Mouse (Mus musculus): ENCODE data around the gene Slc25a21.
"Not testable (repeated sequence)": the region's sequence is repeated elsewhere in the genome, so short reads cannot be mapped to it uniquely, and the experiment has no call there.

Gene Slc25a21

DNA sequence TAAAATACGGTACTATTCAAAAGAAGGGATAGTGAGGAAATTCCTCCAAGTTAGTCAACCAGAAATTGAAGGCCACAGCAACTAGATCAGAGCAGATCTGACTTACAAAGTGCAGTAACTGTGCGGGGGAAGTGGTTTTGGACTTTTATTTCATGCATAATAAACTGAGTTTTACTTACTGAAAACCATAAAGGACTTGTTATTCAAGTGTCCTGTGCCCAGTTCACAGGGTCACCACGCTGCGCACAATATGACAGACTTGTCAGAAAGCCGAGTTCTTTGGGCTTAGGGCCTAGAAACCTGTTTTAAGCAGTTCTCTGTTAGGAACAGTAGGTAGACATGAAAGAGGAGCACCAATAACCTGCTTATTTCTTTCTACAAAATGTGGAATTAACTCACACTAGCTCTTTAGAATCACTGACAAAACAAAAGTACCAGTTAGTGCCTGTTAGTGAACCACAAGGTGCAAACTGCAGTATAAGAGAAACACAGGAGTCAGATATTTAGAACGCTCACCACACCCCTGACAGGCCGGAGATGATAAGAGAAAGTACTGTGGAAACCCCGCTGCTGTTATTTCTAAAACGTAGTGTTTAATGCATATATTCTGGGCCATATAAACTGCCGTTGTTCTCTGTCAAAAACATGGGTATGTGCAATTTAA lies at the start of gene Slc25a21:
TSS of gene Slc25a21 (minus strand) at position 110 of the 664 bp plus-strand sequence.
- DNase-seq, result no peak

DNA sequence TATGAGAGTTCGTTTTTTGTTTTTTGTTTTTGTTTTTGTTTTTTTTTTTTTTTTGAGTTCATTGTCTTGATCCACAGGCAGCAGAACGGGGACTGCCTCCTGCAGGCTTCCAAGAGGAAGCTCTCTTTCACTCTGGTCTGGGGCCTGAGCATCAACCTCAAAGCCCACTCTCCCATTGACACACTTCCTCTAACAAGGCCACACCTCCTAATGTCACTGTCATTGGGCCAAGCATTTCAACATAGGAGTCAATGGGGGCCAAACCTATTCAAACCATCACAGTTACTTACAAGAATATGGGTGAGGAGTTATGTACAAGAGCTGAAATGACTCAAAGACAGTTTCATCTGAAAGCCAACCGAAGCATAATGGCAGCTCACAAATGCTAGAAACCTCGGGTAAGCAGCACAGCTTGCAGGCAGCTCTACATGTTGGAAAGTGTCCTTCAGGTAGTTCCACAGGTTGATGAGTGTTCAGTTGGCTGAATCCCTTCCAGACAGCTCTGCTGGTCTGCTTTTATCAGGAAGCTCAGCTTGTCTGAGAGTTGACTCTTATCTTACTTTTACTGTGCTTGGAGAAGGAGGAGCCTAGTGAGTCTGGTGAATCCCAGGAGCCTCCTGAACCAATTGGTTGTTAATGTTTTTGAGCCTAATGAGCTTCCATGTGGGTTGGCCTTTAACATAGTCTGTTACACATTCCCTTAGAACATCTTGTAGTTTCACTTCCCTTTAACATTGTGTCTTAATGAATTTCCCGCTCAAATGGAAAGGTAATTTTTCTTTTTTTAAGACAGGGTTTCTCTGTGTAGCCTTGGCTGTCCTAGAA lies 46.6 kb upstream of the Slc25a21 start:
- DNase-seq, result peak in 1 of 2 experiments; percentile 14

DNA sequence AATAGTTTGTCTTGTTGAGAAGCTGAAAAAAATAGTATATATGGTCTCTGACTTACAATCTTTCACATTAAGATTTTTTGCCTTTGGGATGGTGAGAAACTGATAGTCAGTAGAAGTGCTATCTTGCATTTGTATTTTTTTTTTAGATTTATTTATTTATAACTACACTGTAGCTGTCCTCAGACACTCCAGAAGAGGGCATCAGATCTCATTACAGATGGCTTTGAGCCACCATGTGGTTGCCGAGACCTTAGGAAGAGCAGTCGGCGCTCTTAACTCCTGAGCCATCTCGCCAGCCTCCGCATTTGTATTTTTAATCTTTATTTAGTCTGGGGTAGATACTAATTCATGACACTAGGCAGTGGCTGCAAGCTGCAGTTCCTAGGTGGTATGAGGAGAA lies 36.1 kb upstream of the Slc25a21 start:
- DNase-seq, result no peak

DNA sequence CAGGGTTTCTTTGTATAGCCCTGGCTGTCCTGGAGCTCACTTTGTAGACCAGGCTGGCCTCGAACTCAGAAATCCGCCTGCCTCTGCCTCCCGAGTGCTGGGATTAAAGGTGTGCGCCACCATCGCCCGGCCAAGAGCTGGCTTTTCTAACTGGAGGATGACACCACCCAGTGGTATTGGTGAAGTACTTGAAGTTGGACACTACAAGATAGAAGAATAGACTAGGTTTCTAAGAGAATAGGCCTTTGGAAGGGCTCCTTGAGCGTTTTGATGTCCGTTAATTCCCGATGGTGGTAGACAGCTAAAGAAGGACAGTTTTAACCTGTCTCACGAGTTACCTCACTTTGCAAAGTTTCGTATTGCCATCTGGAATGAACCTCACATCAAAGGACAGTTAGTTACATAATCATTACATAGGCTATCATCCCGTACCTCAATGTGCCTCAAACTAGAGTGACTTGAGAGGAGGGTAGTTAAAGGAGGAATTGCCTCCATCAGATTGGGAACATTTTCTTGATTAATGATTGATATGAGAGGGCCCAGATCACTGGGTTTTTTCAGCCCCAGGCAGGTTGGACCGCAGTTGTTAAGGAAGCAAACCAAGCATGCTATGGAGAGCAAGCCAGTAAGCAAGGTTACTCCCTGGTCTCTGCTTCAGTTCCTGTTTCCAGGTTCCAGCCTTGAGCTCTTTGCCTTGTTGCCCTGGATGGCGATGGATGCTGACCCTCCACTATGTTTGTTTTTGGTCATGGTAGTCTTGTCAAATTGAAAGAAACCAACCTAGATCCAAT lies 34.0 kb upstream of the Slc25a21 start:
- peak in 1 of 2 experiments; percentile 32 for DNase-seq

DNA sequence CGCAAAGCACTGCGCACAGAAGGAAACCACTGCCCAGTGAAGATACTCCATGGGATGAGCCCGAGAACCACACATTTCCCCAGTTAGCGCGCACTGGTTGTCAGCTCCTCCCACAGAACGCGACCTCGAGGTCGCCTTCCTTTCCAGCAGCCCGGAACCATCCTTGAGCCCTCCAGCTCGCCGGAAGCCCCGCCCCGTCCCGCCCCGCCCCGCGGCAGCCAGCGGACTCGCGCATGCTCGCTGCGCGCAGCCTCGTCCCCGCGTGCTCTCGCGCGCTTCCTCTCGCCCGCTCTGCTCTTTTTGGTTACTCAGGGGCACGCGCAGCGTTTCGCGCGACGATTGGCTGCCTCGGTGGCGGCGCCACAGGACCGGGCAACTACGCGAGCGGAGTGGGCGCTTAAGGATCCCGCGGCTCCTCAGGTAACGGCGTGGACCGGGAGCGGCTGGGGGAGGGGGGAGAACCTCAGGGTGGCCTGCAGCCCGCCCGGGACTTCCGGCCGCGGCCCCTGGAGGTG lies 33.0 kb upstream of the Slc25a21 start, which contains the start of the genes Prps1l3 and Mipol1:
TSS of gene Prps1l3 (plus strand) at position 221 of the 515 bp plus-strand sequence.
TSS of gene Mipol1 (plus strand) at position 236 of the 515 bp plus-strand sequence.
- DNase-seq, result peak; percentile 90 to 93

DNA sequence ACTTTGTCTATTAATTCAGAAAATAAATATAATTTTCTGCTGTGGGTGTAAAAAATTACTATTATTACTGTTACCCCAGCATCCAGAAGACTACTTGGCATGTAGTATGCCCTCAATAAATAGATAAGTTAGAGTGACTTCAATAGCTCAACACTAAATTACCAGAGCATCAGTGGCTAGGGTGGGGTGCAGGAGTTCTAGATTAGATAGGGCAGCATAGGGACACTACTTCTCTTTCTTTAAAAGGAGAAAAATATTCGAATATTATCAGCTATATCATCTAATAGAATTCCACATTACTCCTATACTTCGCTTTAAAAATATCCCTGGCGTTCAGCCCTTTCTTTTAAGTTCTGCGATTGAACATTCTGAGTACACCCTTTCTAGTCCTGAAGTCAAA lies 32.4 kb upstream of the Slc25a21 start:
- no peak for DNase-seq

DNA sequence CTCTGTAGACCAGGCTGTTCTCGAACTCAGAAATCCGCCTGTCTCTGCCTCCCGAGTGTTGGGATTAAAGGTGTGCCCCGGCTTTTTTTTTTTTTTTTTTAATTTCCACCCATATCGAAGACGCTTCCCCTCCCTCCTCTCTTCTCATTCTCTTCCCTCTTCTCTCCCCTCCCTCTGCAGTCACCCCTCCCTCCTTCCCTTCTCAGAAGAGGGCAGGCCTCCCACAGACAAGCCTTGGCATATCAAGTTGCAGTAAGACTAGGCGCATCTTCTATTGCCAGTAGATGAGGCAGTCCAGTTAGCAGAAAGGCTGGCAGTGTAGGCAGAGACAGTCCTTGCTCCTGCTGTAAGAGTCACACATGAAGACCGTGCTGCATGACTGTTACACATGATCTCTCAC lies 30.5 kb upstream of the Slc25a21 start:
- DNase-seq, result no peak

DNA sequence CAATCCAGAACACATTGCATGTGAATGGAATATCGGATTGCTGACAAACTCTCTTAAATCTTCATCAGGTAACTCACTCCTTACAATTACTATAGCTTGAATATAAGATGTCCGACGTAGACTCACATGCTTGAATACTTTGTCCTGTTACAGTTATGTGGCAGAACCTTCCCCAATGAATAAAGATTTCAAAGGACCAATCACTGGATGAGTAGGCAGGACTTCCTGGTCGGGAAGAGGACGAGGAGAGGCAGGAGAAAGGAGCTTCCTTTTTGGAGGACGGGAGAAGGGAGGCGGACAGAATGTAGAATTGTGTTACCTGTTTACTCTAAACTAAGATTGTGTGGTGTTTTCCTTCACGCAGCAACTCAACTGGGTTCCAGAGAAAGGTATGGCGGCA lies 29.1 kb upstream of the Slc25a21 start:
- DNase-seq, result no peak

DNA sequence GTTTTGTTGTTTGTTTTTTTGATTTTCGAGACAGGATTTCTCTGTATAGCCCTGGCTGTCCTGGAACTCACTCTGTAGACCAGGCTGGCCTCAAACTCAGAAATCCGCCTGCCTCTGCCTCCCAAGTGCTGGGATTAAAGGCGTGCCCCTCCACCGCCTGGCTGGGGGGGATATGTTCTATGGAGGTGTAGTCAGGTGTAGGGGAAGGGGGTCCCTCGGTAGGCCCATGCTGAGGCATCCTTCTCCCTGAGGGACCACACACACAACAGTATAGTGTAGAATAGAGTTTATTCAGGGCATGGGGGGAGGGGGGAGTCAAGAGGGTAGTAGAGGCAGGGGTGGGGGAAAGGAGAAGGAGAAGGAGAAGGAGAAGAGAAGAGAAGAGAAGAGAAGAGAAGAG lies 15.2 kb upstream of the Slc25a21 start:
- not testable (repeated sequence) for DNase-seq

DNA sequence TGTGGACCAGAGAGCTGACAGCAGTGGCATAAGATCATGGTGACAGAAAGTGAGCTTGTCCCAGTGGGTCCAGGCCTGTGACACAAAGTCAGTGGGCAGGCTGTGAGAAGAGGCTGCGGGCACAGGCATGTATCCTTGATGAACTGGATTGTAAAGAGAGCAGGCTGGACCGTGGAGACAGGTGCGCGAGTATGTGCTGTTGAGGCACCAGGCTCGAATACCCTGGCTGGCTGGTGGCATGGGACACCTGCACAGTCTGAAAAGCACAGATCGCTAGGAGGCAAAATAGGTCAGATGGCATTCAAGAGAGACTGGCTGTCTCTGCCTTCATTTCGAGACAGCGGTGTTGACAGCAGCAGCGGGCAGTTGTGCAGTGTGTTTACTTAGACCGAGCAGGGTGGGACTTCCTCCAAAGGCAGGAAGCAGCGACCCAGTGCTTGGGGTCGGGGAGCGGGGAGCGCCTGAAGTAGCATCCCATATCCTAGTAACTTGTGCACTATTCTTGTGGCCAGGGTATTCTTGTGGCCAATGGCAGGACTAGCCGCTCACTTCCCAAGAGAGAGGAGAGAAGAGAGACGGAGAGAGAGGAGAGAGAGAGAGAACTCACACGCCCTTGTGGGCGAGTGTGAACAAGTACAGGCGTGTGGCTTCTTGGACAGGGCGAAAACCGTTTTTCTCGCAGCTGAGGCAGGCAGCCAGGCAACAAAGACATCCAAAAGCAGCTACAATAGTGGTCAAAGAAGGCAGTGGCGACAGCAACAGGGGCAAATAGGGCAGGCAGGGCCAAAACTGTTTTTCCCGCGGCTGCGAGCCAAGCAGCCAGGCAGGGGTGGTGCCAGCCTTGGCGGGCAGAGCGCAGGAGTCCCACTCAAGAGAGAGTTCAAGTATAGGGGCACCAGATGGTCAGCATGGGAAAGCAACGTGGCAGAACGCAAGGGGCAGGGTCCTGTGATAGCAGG lies 14.4 kb upstream of the Slc25a21 start:
- DNase-seq, result peak; percentile 42 to 54

DNA sequence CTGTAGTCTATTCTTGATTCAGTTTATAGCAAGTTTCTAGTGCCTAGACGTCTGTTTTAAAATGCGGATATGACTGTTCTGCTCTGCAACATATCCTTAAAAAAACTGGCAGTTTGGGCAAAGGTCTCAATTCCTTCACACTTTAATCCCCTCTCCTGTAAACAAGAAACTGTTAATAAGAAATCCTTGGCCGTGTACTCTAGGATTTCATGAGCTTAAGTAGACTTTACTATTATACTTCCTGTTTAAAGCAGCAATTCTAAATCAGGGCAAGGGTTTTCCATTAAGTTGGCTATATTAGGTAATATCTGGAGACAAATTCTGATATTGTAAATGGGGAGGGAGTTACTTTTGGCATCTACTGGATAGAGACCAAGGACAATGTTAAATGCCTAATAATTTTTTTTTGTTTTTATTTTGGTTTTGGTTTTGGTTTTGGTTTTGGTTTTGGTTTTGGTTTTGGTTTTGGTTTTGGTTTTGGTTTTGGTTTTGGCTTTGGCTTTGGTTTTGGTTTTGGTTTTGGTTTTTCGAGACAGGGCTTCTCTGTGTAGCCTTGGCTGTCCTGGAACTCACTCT lies 7.1 kb upstream of the Slc25a21 start:
- DNase-seq, result no peak

DNA sequence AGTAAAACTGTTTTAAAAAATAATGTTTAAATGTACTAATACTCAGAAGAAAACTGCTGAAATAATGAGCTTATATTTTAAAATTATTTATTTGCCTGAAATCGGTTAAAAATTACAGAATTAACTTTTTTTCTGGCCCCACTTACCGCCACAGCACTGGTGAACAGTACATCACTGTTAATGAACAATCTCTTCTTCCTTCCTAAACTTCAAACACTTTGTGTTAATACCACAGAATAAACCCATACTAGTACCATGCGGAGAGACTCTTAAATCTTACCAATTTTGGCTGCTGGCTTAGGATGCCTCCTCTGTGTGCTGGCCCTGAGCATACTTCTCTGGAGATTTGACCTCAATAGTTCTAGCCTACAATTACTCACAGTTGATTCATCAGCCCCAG lies 4.6 kb upstream of the Slc25a21 start:
- no peak for DNase-seq

DNA sequence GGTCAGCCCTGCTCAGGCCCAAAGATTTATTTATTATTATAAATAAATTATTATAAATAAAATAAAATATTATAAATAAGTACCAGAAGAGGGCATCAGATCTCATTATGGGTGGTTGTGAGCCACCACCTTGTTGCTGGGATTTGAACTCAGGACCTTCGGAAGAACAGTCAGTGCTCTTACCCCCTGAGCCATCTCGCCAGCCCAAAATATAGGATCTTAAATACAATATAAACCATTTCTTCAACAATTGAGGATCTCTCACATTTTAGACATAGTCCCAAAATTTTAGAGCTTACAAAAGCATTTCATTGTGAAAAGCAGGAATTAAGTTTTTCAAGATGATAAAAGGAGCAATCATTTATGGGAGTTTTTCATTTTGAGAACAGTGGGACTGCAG lies 2.2 kb upstream of the Slc25a21 start:
- DNase-seq, result no peak

DNA sequence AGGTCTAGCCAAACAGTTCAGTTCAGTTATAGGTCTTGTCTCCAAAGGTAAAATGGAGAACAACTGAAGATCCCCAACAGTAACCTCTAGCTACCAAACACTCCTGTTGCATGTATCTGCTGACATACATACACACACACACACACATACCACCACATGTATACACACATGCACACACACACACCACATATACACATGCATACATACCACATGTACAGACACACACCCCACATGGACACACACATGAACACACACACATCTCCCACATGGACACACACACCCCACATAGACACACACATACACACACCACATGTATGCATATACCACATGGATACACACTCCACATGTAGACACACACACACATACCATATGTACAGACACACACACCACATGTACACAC lies 997 bp upstream of the Slc25a21 start:
- DNase-seq, result no peak

DNA sequence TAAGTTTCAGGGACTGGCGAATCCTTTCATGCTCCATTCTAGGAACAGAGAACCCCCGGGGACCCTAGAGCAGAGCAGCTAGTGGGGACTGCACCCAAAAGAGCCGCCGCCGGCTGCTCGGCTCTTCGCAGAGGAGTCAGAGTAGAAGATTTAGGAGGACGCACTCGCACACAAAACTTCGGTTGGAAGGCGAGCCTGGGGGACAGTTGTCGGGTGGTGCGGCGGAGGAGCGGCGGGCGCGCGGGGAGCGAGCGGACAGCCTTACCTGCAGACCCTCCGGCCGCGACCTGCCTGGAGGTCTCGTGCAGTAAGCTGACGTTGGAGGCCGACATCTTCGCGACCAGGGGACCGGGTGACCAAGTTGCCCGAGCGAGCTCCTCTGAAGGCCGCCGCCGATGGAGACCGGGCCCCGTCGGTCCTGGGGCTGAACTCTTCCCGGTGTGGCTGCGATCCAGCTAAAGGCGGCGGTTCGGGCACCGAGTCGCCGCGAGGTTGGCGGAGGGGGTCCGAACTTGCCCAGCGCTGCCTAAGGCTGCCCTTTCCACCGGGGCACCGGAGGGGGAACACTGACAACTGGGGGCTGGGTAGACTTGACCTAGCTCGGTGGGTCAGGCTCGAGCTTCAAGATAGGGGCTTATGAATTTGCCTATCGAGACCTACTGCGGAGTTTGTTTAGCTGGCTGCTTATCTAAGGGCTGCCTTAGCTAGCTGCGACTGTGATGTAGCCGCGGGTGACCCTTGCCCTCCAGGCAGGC lies 487 bp downstream of the Slc25a21 start:
- peak; percentile 5 to 7 for DNase-seq

DNA sequence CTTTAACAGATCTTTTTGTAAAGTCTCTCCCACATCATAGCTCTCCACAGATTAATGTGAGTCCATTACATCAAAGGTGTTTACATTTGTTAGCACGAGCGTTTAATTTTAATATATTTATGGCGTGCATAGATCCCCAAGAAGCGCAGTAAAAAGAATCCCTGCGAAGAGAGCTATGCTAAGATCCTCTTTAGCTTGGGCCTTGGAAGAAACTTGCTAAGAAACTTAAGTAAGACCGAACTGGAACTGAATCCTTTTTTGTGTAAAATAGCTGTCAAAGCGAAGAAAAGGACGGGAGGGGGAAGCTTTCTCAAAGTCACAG lies 1.0 kb downstream of the Slc25a21 start:
- DNase-seq, result no peak

DNA sequence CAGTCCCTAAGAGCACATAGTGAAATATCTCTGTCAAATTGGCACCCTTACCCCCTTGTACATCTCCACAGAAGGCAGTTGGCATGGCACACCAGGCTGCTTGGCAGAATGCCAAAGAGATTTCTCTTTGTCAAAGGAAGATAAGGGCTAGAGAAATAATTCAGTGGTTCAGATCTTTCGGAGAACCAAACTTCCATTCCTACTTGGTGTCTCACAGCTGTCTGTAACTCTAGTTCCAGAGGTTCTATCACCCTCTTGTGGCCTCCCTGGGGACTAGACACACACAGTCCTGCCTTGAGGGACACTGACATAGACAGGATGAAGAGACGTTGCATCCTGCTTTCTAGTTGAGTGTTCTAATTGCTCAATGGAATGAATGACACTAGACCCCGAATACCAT lies 2.7 kb downstream of the Slc25a21 start:
- peak in 1 of 2 experiments; percentile 3 for DNase-seq

DNA sequence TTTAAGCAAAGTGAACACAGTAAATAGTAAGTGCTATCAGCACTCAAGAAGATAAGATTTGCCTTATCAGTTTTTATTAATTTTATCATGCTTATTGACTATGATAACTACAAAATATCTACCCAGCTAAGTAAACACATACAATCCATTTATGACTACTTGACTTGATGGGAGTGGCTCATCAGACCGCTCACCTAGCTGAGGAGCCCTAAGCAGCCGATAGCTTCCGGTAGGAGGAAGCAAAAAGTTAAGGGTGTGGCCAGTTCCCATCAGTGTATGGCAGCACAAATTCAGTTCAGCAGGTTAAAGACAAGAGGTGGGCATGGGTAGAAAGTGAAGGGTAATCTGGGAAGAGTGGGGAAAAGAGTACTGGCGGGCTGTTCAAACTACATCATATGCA lies 10.2 kb downstream of the Slc25a21 start:
- DNase-seq, result no peak

DNA sequence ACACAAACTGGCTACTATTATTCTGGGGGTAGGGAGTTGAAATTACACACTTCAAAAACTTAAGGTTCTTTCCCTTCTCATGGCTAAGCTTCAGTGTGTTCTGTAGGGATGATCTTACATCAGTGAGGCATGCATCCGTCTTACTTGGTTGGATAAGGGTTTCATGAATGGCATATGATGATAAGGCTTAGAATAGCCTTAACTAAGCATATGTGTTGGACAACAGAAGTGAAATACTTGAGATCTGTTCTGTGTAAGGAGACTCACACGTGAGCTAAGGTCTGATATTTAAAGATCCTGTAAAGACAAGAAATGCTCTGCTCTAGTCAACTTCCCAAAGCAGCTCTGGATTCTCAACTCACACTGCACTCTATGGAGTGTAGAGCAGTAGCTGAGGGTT lies 11.1 kb downstream of the Slc25a21 start:
- no peak for DNase-seq

DNA sequence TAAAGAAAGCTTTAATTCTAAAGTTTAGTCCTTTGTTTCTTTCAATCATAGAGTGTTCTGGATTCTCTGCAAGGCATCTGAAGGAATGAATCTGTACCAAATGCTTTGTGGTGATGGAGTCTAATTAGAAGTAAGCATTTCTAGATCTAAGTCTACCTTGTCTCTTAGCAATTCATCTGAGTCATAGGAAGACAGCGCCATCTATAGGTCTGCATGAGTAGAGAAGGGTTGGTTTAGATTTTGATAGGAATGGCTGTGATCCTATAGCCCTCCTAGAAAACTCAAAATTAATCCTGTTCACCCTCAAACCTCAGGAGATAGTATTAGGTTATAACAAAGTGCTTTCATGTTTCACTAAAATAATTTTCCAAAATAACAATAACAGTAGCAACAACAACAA lies 11.8 kb downstream of the Slc25a21 start:
- DNase-seq, result peak in 1 of 2 experiments; percentile 6
